Mouse (Mus musculus) stomach, postnatal 0 days (tissue): Measurements from ENCODE around the gene Elmod1. TPM values are rescaled to one million over a fixed set of nuclear protein-coding genes. Genes with fewer than 3 reads are reported as not detected.

Experiments
- ATAC-seq: fragments of 200-750 bp; cut with Nextera tagmentation; 2 replicates; pipeline ENCODE4 v1.8.0; 2017; ENCODE audit not compliant: low FRiP score, low TSS enrichment
- DNase-seq: peaks from one replicate; pipeline ENCODE4 v3.0.0-alpha.2; 2016; ENCODE audit warnings: low spot score
- H3K27ac ChIP-seq: fragments of 300-500 bp; sonication (generic); replicated peaks from 2 replicates; pipeline ENCODE4 v1.5.1; 2014; ENCODE audit warnings: mild to moderate bottlenecking, control low read depth
- H3K27me3 ChIP-seq: fragments of 300-500 bp; sonication (generic); 2 replicates; pipeline ENCODE4 v1.6.1; 2014; ENCODE audit warnings: low read length; ENCODE audit not compliant: control insufficient read depth, insufficient read depth
- H3K36me3 ChIP-seq: fragments of 300-500 bp; sonication (generic); 2 replicates; pipeline ENCODE4 v1.6.1; 2014; ENCODE audit warnings: low read length, mixed read lengths; ENCODE audit not compliant: control insufficient read depth, insufficient read depth
- H3K4me1 ChIP-seq: fragments of 300-500 bp; sonication (generic); replicated peaks from 2 replicates; pipeline ENCODE4 v1.6.1; 2014; ENCODE audit warnings: antibody characterized with exemption; ENCODE audit not compliant: control insufficient read depth, insufficient read depth
- H3K4me2 ChIP-seq: fragments of 300-500 bp; sonication (generic); replicated peaks from 2 replicates; pipeline ENCODE4 v1.6.1; 2014; ENCODE audit warnings: low read depth, mild to moderate bottlenecking, control low read depth, moderate library complexity
- H3K4me3 ChIP-seq: fragments of 300-500 bp; sonication (generic); 2 replicates; pipeline ENCODE4 v1.5.1; 2014; ENCODE audit warnings: low read depth, low read length, control low read depth
- H3K9ac ChIP-seq: fragments of 300-500 bp; sonication (generic); 2 replicates; pipeline ENCODE4 v1.6.1; 2014; ENCODE audit warnings: mild to moderate bottlenecking, low read length, control low read depth, mixed read lengths
- H3K9me3 ChIP-seq: fragments of 300-500 bp; sonication (generic); 2 replicates; pipeline ENCODE4 v1.6.1; 2016; ENCODE audit warnings: low read length; ENCODE audit not compliant: control insufficient read depth
- CTCF ChIP-seq: IDR thresholded peaks from 2 replicates; pipeline ENCODE4 v1.5.1; 2016; ENCODE audit warnings: antibody characterized with exemption, low read depth, mild to moderate bottlenecking, moderate library complexity
- EP300 ChIP-seq: optimal IDR thresholded peaks from 2 replicates; pipeline ENCODE3; 2016; ENCODE audit warnings: antibody characterized with exemption
- WGBS: fragments of 180-500 bp; shearing (Covaris S2); extraction: QIAGEN DNeasy Blood & Tissue Kit; methylation state at CpG from one replicate; pipeline ENCODE4 v1.1.7; 2014; 5-methylcytosine and 5-hydroxymethylcytosine counted together
- polyA plus RNA-seq: library from polyadenylated mRNA; unstranded; fragments of >200 nt; fragmentation: Nextera tagmentation; extraction: Ambion mirVana; gene quantifications from 2 replicates; pipeline ENCODE4 v1.2.1, GENCODE M21; 2015

Gene Elmod1
- polyA plus RNA-seq, 1 experiment from 2014 or later, result 9.2 TPM

DNA sequence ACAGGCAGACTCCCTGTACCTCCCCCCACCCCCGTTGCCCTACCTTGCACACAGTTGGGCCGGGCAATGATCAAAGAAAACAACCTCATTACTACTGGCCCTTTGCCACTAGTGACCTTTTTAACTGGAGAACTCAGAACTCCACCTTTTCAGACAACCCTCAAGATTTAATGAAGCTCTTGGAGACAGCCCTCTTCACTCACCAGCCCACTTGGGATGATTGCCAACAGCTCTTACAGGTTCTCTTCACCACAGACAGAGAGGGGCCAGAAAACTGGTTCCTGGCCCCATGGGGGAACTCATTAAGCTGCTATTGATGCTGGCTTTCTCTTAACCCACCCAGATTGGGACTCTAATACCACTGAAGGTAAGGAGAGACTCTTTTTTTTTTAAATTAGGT lies 97.7 kb downstream of the Elmod1 start:
- Histone ChIP-seq H3K9me3 (no peaks in the 10 kb centered on the region), H3K27ac (no peak overlapping the region), H3K4me3 (no peak overlapping the region), H3K36me3 (no peaks in the 10 kb centered on the region), H3K4me1 (no peaks in the 10 kb centered on the region), H3K27me3 (no peaks in the 10 kb centered on the region), H3K4me2 (no peak overlapping the region), H3K9ac (no peak overlapping the region)
- 29% methylated on average over 2 of the region's 2 CpGs for WGBS
- no peak for DNase-seq
- ATAC-seq, result no peak
- TF ChIP-seq CTCF, result no peak
- TF ChIP-seq EP300, result no peak

DNA sequence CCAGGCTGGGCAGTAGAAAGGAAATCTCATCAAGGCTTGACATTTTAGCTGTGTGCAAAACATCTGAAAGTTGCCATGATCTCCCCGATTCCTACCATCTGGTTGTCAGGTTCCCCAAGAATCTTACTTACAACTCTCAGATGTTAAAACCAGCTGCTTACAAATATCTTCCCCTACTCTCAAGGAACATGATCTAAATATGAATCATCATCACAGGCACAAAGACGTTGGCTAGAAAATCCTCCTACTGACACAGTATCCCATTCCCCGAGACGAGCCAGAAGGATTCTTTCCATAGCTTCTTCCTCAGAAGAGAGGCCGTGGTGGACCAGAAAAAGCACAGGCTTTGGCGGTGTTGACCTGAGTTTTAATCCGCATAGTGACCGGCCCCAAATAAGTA lies 101.9 kb downstream of the Elmod1 start:
- H3K27me3 ChIP-seq, result no peaks in the 10 kb centered on the region
- H3K9ac ChIP-seq, result no peak overlapping the region
- no peaks in the 10 kb centered on the region for H3K4me1 ChIP-seq
- DNase-seq (no peak), ATAC-seq (no peak)
- H3K27ac ChIP-seq, result no peak overlapping the region
- no peaks in the 10 kb centered on the region for H3K36me3 ChIP-seq
- no peak overlapping the region for H3K4me3 ChIP-seq
- H3K4me2 ChIP-seq, result no peak overlapping the region
- no peak for TF ChIP-seq CTCF
- WGBS, result 73% methylated on average over 8 of the region's 8 CpGs
- H3K9me3 ChIP-seq, result no peaks in the 10 kb centered on the region

Other genes starting within 250 kb of the Elmod1 start
- 6.5 and 6.7 TPM in 2 replicates for gene Slc35f2, start 203.8 kb downstream of the Elmod1 start, polyA plus RNA-seq
- 0.30 and 0.80 TPM in 2 replicates for gene Sln, start 125.1 kb downstream of the Elmod1 start, polyA plus RNA-seq
- 0.19 and 0.32 TPM in 2 replicates for gene Tnfaip8l3, start 93.1 kb upstream of the Elmod1 start, polyA plus RNA-seq